20 mouse cellular contexts compared by ENCODE assay signal in genomic region chr1:137418388-137418787, GRCm38 (mm10).
"Had no signal": no experiment of that assay in that cellular context is flagged by ENCODE, and none has a peak within 500 bp of the region (broad histone marks: within the 10 kb centered on the region; RNA-seq: fewer than 3 reads in every experiment).

No protein-coding gene starts in this region.

- H3K27me3 ChIP-seq: lung, embryonic 15.5 days; megakaryocyte, embryonic 14.5 days; midbrain, embryonic 12.5 days; midbrain, embryonic 15.5 days; neural tube, embryonic 13.5 days; neural tube, embryonic 15.5 days had no signal

- H3K4me3 ChIP-seq: lung, embryonic 15.5 days; megakaryocyte, embryonic 14.5 days; midbrain, embryonic 12.5 days; midbrain, embryonic 15.5 days; neural tube, embryonic 13.5 days; neural tube, embryonic 15.5 days had no signal

- H3K9me3 ChIP-seq: lung, embryonic 15.5 days; megakaryocyte, embryonic 14.5 days; midbrain, embryonic 12.5 days; midbrain, embryonic 15.5 days; neural tube, embryonic 13.5 days; neural tube, embryonic 15.5 days had no signal

- DNase-seq: liver, postnatal 0 days; lung, adult 2 months; lung, postnatal 14 days; lung, postnatal 36 days; retina, postnatal 1 day; right cerebral cortex, adult 18-20 months; right cerebral cortex, postnatal 25 days; right cerebral cortex, postnatal 4 days; spleen, adult 18-20 months; thymus, adult 18-20 months; thymus, postnatal 14 days; thymus, postnatal 36 days had no signal

- H3K9ac ChIP-seq: liver, postnatal 0 days; lung, embryonic 15.5 days; midbrain, embryonic 12.5 days; midbrain, embryonic 15.5 days; neural tube, embryonic 13.5 days; neural tube, embryonic 15.5 days had no signal

- ATAC-seq: liver, postnatal 0 days; lung, postnatal 0 days; midbrain, embryonic 15.5 days had no signal

- H3K36me3 ChIP-seq: lung, embryonic 15.5 days; midbrain, embryonic 12.5 days; midbrain, embryonic 15.5 days; neural tube, embryonic 13.5 days; neural tube, embryonic 15.5 days had no signal

- H3K4me2 ChIP-seq: lung, embryonic 15.5 days; midbrain, embryonic 12.5 days; midbrain, embryonic 15.5 days; neural tube, embryonic 13.5 days; neural tube, embryonic 15.5 days had no signal

- H3K4me1 ChIP-seq: lung, embryonic 15.5 days; megakaryocyte, embryonic 14.5 days; midbrain, embryonic 12.5 days; midbrain, embryonic 15.5 days; neural tube, embryonic 13.5 days; neural tube, embryonic 15.5 days had no signal

- H3K27ac ChIP-seq: lung, embryonic 15.5 days; macrophage; midbrain, embryonic 12.5 days; midbrain, embryonic 15.5 days; neural tube, embryonic 13.5 days; neural tube, embryonic 15.5 days had no signal
